Mouse (Mus musculus): ENCODE measurements around the gene Adk. TPM values are rescaled to one million over a fixed set of nuclear protein-coding genes. Genes with fewer than 3 reads are reported as not detected.

Gene Adk
- polyA plus RNA-seq, 1 experiment from 2014 or later, result 33.5 TPM

Other genes starting within 250 kb of the Adk start
- 0.19 and 0.26 TPM in 2 replicates for gene Plau, start 215.9 kb upstream of the Adk start, polyA plus RNA-seq (2014; fragmentation: Nextera tagmentation; extraction: Ambion mirVana)
- 18.2 and 28.0 TPM in 2 replicates for gene Vcl, start 123.2 kb upstream of the Adk start, polyA plus RNA-seq (2014; fragmentation: Nextera tagmentation; extraction: Ambion mirVana)
- gene Ap3m1, start 66 bp upstream of the Adk start, polyA plus RNA-seq (2014; fragmentation: Nextera tagmentation; extraction: Ambion mirVana), result 90.6 and 95.6 TPM in 2 replicates